Mouse (Mus musculus): ENCODE data around the gene Tuba3b. TPM values are rescaled to one million over a fixed set of nuclear protein-coding genes. Genes with fewer than 3 reads are reported as not detected.

Tuba3b gene
- total RNA-seq, 2 experiments from 2014 or later = not detected

GRCm38 (mm10) chr6:145665751-145666150 lies 50.2 kb downstream of the Tuba3b start:
- no peak for DNase-seq (ENCODE audit: low spot score in 2 of 2)

- no peak for DNase-seq (ENCODE audit: low spot score in 2 of 2)
These were observed 52.1 kb downstream of the Tuba3b start for GRCm38 (mm10) chr6:145667654-145668053.

- DNase-seq (ENCODE audit: low spot score in 2 of 2) = no peak
These were observed 54.1 kb downstream of the Tuba3b start for GRCm38 (mm10) chr6:145669596-145670071.

Other genes with a start within 250 kb of the Tuba3b start
- gene Lmntd1, start 1.4 kb upstream of the Tuba3b start, total RNA-seq (2021) = 1 to 10 TPM; 2.1 to 2.8 TPM
- gene Rassf8, start 131.0 kb downstream of the Tuba3b start, total RNA-seq (2021) = 10 to 100 TPM; 13.5 to 14.1 TPM
- 10 to 100 TPM; 15.5 to 19.3 TPM for gene Bhlhe41, start 249.8 kb downstream of the Tuba3b start, total RNA-seq (2021)